Mouse (Mus musculus) intestine, postnatal 0 days (tissue): ENCODE measurements around the gene Sox9. TPM values are rescaled to one million over a fixed set of nuclear protein-coding genes. Genes with fewer than 3 reads are reported as not detected.

Experiments
- ATAC-seq: fragments of 200-750 bp; cut with Nextera tagmentation; 2 replicates; pipeline ENCODE4 v1.8.0; 2017; ENCODE audit warnings: mild to moderate bottlenecking, moderate TSS enrichment, moderate library complexity
- H3K27ac ChIP-seq: fragments of 300-500 bp; sonication (generic); 2 replicates; pipeline ENCODE4 v1.5.1; 2014; ENCODE audit warnings: mild to moderate bottlenecking, low read depth, low read length, moderate library complexity
- H3K27me3 ChIP-seq: fragments of 300-500 bp; sonication (generic); replicated peaks from 2 replicates; pipeline ENCODE4 v1.6.1; 2014; ENCODE audit warnings: low read length, mixed read lengths; ENCODE audit not compliant: control insufficient read depth, insufficient read depth
- H3K36me3 ChIP-seq: fragments of 300-500 bp; sonication (generic); 2 replicates; pipeline ENCODE4 v1.6.1; 2014; ENCODE audit warnings: mild to moderate bottlenecking, moderate library complexity; ENCODE audit not compliant: control insufficient read depth, insufficient read depth
- H3K4me1 ChIP-seq: fragments of 300-500 bp; sonication (generic); replicated peaks from 2 replicates; pipeline ENCODE4 v1.6.1; 2014; ENCODE audit warnings: antibody characterized with exemption, low read length, mixed read lengths; ENCODE audit not compliant: control insufficient read depth, insufficient read depth
- H3K4me2 ChIP-seq: fragments of 300-500 bp; sonication (generic); replicated peaks from 2 replicates; pipeline ENCODE4 v1.6.1; 2014; ENCODE audit warnings: low read depth, mild to moderate bottlenecking, moderate library complexity
- H3K4me3 ChIP-seq: fragments of 300-500 bp; sonication (generic); 2 replicates; pipeline ENCODE4 v1.5.1; 2014; ENCODE audit warnings: low read depth, low read length
- H3K9ac ChIP-seq: fragments of 300-500 bp; sonication (generic); 2 replicates; pipeline ENCODE4 v1.6.1; 2014; ENCODE audit warnings: mild to moderate bottlenecking, low read depth, low read length
- H3K9me3 ChIP-seq: fragments of 300-500 bp; sonication (generic); 2 replicates; pipeline ENCODE4 v1.6.1; 2016; ENCODE audit warnings: mixed run types; ENCODE audit not compliant: control insufficient read depth
- CTCF ChIP-seq: sonication (generic); IDR thresholded peaks from 2 replicates; pipeline ENCODE4 v1.5.1; 2016; ENCODE audit warnings: low read depth, mild to moderate bottlenecking, control low read depth, antibody characterized with exemption, moderate library complexity
- WGBS: fragments of 180-500 bp; shearing (Covaris S2); extraction: QIAGEN DNeasy Blood & Tissue Kit; methylation state at CpG from one replicate; pipeline ENCODE4 v1.1.7; 2014; 5-methylcytosine and 5-hydroxymethylcytosine counted together
- polyA plus RNA-seq: library from polyadenylated mRNA; unstranded; fragments of >200 nt; fragmentation: Nextera tagmentation; extraction: Ambion mirVana; gene quantifications from 2 replicates; pipeline ENCODE4 v1.2.1, GENCODE M21; 2015

Sox9 gene
- polyA plus RNA-seq, 1 experiment from 2014 or later, result 15.9 TPM

DNA sequence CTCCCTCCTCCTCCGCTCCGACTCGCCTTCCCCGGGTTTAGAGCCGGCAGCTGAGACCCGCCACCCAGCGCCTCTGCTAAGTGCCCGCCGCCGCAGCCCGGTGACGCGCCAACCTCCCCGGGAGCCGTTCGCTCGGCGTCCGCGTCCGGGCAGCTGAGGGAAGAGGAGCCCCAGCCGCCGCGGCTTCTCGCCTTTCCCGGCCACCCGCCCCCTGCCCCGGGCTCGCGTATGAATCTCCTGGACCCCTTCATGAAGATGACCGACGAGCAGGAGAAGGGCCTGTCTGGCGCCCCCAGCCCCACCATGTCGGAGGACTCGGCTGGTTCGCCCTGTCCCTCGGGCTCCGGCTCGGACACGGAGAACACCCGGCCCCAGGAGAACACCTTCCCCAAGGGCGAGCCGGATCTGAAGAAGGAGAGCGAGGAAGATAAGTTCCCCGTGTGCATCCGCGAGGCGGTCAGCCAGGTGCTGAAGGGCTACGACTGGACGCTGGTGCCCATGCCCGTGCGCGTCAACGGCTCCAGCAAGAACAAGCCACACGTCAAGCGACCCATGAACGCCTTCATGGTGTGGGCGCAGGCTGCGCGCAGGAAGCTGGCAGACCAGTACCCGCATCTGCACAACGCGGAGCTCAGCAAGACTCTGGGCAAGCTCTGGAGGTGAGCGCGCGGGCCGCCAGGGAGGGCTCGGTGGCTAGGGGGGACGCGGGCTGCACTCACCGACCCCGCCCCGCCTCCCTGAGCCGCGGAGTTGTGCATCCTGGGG lies 515 bp downstream of the Sox9 start:
- peak overlapping the region; percentile 66 for H3K9ac ChIP-seq

DNA sequence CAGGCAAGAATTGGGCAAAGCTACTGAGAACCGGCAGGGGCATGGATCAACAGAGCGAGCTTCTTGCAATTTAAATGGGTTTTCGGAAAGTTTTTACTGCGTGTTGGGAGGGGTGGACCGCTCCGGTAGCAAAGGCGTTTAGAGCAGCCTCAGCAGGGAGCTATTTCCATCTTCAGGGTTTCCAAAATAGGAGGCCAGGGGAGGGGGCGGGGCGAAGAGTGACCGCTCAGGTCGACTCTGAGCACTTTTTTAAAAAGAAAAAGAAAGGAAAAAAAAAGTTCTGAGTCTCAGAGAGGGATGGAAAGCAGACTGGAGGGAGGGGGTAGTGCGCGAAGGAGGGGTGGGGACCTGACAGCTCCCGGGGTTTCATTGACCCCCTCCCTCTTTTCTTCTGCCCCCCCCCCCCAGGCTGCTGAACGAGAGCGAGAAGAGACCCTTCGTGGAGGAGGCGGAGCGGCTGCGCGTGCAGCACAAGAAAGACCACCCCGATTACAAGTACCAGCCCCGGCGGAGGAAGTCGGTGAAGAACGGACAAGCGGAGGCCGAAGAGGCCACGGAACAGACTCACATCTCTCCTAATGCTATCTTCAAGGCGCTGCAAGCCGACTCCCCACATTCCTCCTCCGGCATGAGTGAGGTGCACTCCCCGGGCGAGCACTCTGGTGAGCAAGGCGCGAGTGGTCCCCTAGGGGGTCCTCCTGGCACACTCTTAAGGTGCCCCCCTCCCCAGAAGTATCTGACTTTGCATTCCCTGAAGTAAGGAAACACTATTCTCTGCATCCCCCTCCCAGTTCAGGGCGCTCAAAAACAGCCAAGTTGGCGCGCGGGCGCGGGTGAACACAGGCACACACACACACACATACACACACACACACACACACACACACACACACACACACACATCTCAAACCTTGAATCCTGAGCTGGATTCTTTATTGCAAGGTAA lies 1.6 kb downstream of the Sox9 start:
- Histone ChIP-seq H3K36me3 (no peaks in the 10 kb centered on the region; the same call in 1 of the 2 replicates), H3K4me2 (peak overlapping the region; percentile 84), H3K9me3 (no peaks in the 10 kb centered on the region), H3K4me3 (peak overlapping the region; percentile 78), H3K4me1 (peaks cover 5% of the 10 kb centered on the region; the same call in 1 of the 2 replicates), H3K9ac (peak overlapping the region; percentile 48), H3K27ac (peak overlapping the region; percentile 46), H3K27me3 (peaks cover 18% of the 10 kb centered on the region)
- ATAC-seq, result no peak
- WGBS, result under 1% methylated on average over 42 of the region's 42 CpGs
- no peak for TF ChIP-seq CTCF

More for the DNA sequence above, 515 bp downstream of the Sox9 start:
- WGBS, result under 1% methylated on average over 75 of the region's 75 CpGs
- no peaks in the 10 kb centered on the region for H3K9me3 ChIP-seq
- H3K4me3 ChIP-seq, result peak overlapping the region; percentile 78
- H3K36me3 ChIP-seq, result no peaks in the 10 kb centered on the region; the same call in 1 of the 2 replicates
- no peak for TF ChIP-seq CTCF
- H3K4me2 ChIP-seq, result peak overlapping the region; percentile 84
- ATAC-seq, result peak; percentile 38
- H3K27ac ChIP-seq, result peak overlapping the region; percentile 65
- H3K27me3 ChIP-seq, result peaks cover 18% of the 10 kb centered on the region
- H3K4me1 ChIP-seq, result peaks cover 3% of the 10 kb centered on the region; the same call in 1 of the 2 replicates

DNA sequence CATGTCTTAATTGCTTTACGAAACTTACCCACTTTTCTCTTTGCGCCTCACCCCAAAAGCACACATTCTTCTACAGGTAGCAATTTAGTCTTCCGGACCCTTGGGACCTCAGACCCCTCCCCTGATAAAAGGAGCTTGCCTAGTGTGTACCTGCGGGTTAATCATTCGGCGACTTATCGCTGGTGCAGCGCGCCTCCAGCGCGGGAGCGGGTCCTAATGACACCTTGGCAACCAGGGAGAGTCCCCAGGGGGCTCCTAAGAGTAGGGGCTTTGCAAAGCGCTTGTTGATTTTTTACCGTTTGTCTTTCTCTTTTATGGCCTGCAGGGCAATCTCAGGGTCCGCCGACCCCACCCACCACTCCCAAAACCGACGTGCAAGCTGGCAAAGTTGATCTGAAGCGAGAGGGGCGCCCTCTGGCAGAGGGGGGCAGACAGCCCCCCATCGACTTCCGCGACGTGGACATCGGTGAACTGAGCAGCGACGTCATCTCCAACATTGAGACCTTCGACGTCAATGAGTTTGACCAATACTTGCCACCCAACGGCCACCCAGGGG lies 2.4 kb downstream of the Sox9 start:
- TF ChIP-seq CTCF, result no peak
- Histone ChIP-seq H3K27ac (0 out of 2 replicates have a peak overlapping the region, but pooled peaks have one; percentile 7), H3K4me3 (peak overlapping the region; percentile 78), H3K4me1 (peaks cover 5% of the 10 kb centered on the region; the same call in 1 of the 2 replicates), H3K9me3 (no peaks in the 10 kb centered on the region), H3K27me3 (peaks cover 15% of the 10 kb centered on the region), H3K4me2 (peak overlapping the region; percentile 84), H3K9ac (peak overlapping the region; percentile 34), H3K36me3 (no peaks in the 10 kb centered on the region; the same call in 1 of the 2 replicates)
- 0 out of 2 replicates have a peak, but pooled peaks have one; percentile 20 for ATAC-seq
- 5% methylated on average over 30 of the region's 30 CpGs for WGBS

DNA sequence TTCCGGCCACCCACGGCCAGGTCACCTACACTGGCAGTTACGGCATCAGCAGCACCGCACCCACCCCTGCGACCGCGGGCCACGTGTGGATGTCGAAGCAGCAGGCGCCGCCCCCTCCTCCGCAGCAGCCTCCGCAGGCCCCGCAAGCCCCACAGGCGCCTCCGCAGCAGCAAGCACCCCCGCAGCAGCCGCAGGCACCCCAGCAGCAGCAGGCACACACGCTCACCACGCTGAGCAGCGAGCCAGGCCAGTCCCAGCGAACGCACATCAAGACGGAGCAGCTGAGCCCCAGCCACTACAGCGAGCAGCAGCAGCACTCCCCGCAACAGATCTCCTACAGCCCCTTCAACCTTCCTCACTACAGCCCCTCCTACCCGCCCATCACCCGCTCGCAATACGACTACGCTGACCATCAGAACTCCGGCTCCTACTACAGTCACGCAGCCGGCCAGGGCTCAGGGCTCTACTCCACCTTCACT lies 2.9 kb downstream of the Sox9 start:
- ATAC-seq, result no peak
- TF ChIP-seq CTCF, result no peak
- Histone ChIP-seq H3K27ac (peak overlapping the region; percentile 7; the same call in 1 of the 2 replicates), H3K4me2 (peak overlapping the region; percentile 84), H3K9ac (peak overlapping the region; percentile 34), H3K4me3 (peak overlapping the region; percentile 78), H3K9me3 (no peaks in the 10 kb centered on the region), H3K27me3 (peaks cover 15% of the 10 kb centered on the region), H3K4me1 (peaks cover 5% of the 10 kb centered on the region; the same call in 1 of the 2 replicates), H3K36me3 (no peaks in the 10 kb centered on the region; the same call in 1 of the 2 replicates)
- 8% methylated on average over 34 of the region's 34 CpGs for WGBS

- Histone ChIP-seq H3K9me3 (no peaks in the 10 kb centered on the region), H3K27ac (no peak overlapping the region), H3K9ac (peak overlapping the region; percentile 34; the same call in 1 of the 2 replicates), H3K4me2 (peak overlapping the region; percentile 84), H3K36me3 (no peaks in the 10 kb centered on the region; the same call in 1 of the 2 replicates), H3K4me3 (peak overlapping the region; percentile 78), H3K4me1 (peaks cover 5% of the 10 kb centered on the region; the same call in 1 of the 2 replicates), H3K27me3 (peaks cover 14% of the 10 kb centered on the region)
- ATAC-seq, result no peak
- WGBS, result 30% methylated on average over 8 of the region's 8 CpGs
- no peak for TF ChIP-seq CTCF
Observed at GRCm38 (mm10) chr11:112785581-112785980, 3.6 kb downstream of the Sox9 start.
